Mouse (Mus musculus): Measurements from ENCODE around the gene Slc8a1.

GRCm38 (mm10) chr17:81513368-81513958, 224.7 kb downstream of the Slc8a1 start:
- no peak for TF ChIP-seq GATA1 (IDR thresholded peaks at IDR 0.05; ENCODE audit: borderline replicate concordance, low read length)
- no peak for TF ChIP-seq FLI1 (IDR thresholded peaks at IDR 0.05; ENCODE audit: low read length)
